Mouse (Mus musculus) ES-Bruce4 (cell line): ENCODE results near the gene Cnot1. TPM values are rescaled to one million over a fixed set of nuclear protein-coding genes. Genes with fewer than 3 reads are reported as not detected.

ENCODE experiments used
- H3K27ac ChIP-seq: 2 replicates; pipeline ENCODE4 v1.5.1; 2012; ENCODE audit warnings: low read length, inconsistent platforms; ENCODE audit not compliant: insufficient read depth
- H3K27me3 ChIP-seq: 2 replicates; pipeline ENCODE4 v1.6.1; 2012; ENCODE audit warnings: mild to moderate bottlenecking, low read length, inconsistent platforms; ENCODE audit not compliant: control insufficient read depth, poor library complexity, insufficient read depth, severe bottlenecking
- H3K36me3 ChIP-seq: 2 replicates; pipeline ENCODE4 v1.6.1; 2012; ENCODE audit warnings: inconsistent platforms, mild to moderate bottlenecking, low read length, moderate library complexity; ENCODE audit not compliant: control insufficient read depth, poor library complexity, insufficient read depth, severe bottlenecking
- H3K4me1 ChIP-seq: one replicate; pipeline ENCODE4 v1.8.1; 2011; ENCODE audit warnings: low read length; ENCODE audit not compliant: control insufficient read depth, insufficient read depth
- H3K4me3 ChIP-seq: 2 replicates; pipeline ENCODE4 v1.5.1; 2011; ENCODE audit warnings: low read depth, mild to moderate bottlenecking, low read length
- H3K9ac ChIP-seq: 2 replicates; pipeline ENCODE4 v1.6.1; 2012; ENCODE audit warnings: low read depth, mild to moderate bottlenecking, inconsistent platforms; ENCODE audit not compliant: poor library complexity, severe bottlenecking
- H3K9me3 ChIP-seq: replicated peaks from 2 replicates; pipeline ENCODE4 v1.6.1; 2012; ENCODE audit warnings: mild to moderate bottlenecking, low read length, inconsistent platforms; ENCODE audit not compliant: control insufficient read depth, poor library complexity, insufficient read depth, severe bottlenecking
- CTCF ChIP-seq: IDR thresholded peaks from one replicate; pipeline ENCODE4 v1.8.1; 2011; ENCODE audit warnings: low read depth, low read length
- EP300 ChIP-seq: IDR thresholded peaks from 2 replicates; pipeline ENCODE4 v1.6.1; 2011; ENCODE audit warnings: low read depth, low read length; ENCODE audit not compliant: insufficient read depth
- POLR2A ChIP-seq: IDR thresholded peaks from one replicate; pipeline ENCODE4 v1.8.1; 2011; ENCODE audit warnings: low read length; ENCODE audit not compliant: insufficient read depth
- polyA plus RNA-seq: library from polyadenylated mRNA; stranded (reverse); fragments of >200 nt; gene quantifications from 2 replicates; pipeline ENCODE4 v1.2.4, GENCODE M21; 2011; ENCODE audit warnings: low read depth; ENCODE audit not compliant: missing spikeins, insufficient read depth, insufficient read length

Gene Cnot1
- polyA plus RNA-seq, 1 experiment: 465 TPM

DNA sequence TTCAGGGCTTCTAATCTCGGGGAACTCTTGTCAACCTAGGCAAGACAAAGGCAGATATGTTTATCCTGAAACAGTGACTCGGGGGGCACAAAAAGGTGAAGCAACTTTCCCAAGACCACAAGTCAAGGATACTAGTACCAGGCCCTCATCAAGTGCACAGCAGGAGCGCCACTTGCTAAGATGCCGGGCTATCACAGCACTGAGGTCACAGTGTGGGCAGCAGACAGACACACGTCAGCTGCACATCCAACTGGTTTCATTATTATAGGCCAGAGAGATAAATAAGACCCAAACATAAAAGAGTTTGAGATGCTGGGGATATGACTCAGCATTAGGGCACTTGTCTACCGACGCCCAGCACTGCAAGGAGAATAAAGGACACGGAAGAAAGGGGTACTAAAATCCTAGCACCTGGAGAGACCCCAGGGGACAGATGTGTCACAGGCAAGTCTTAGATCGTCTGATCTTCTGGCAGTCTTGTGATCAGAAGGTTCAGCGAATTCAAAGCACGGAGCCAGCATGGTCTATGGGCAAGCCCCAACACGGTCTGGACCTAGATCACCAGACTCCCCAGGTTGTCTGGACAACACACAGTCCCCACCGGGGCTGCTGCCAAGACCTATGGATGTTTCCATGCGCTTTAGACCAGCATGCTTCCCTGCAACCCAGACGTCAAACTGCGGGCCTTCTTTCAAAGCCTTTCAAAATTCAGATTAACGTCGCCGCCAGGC is 41.6 kb upstream of the Cnot1 start:
- no peaks in the 10 kb centered on the region for H3K27me3 ChIP-seq
- peak overlapping the region; percentile 33 for H3K9ac ChIP-seq
- peak overlapping the region; percentile 25 for H3K4me3 ChIP-seq
- H3K27ac ChIP-seq: peak overlapping the region; percentile 1; the same call in 1 of the 2 replicates
- no peak for TF ChIP-seq POLR2A
- no peak for TF ChIP-seq EP300
- no peak for TF ChIP-seq CTCF
- no peaks in the 10 kb centered on the region for H3K9me3 ChIP-seq
- no peaks in the 10 kb centered on the region for H3K4me1 ChIP-seq
- peaks cover 15% of the 10 kb centered on the region; the same call in 1 of the 2 replicates for H3K36me3 ChIP-seq

DNA sequence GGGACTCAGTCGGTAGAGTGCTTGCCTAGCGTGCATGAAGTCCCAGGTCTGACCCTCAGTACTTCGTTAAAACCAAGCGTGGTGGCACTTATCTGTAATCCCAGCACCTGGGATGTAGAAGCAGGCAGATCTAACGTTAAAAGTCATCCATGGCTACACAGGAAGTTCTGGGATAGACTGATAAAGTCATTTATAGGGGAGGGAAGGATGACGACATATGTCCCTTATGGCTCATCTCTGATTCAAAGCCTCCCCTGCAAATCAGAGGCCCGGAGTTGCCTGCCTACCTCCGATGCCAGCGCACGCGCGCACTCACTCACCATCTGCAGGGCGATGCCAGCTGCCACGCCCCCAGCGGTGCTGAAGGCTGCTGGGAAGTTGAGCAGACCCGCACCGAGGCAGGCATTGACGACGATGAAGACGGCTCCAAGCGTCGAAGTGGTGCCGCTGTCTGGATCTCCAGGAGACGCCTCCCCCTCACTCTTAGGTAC is 40.8 kb upstream of the Cnot1 start:
- TF ChIP-seq POLR2A (no peak), CTCF (no peak), EP300 (no peak)
- peak overlapping the region; percentile 33 for H3K9ac ChIP-seq
- H3K27ac ChIP-seq: no peak overlapping the region
- peaks cover 22% of the 10 kb centered on the region for H3K36me3 ChIP-seq
- no peaks in the 10 kb centered on the region for H3K9me3 ChIP-seq
- no peaks in the 10 kb centered on the region for H3K4me1 ChIP-seq
- H3K27me3 ChIP-seq: no peaks in the 10 kb centered on the region
- H3K4me3 ChIP-seq: peak overlapping the region; percentile 25

DNA sequence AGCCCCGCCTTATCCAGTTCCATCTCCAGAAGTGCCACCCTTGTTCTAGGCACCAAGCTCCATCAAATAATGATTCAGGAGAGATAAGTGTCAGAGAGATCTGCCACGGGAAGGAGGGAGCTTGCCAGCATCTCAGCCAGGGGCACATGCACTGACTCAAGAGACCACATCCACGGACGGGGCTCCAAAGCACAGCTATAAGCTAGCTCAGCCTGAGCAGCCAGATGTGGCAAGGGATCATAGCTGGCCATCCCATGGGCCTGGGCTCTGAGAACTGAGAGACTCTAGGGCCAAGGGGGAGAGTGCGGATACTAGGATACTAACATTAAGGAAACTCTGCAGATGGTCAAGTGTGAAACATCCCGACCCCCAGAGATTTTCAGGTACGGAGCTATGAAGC is 37.8 kb upstream of the Cnot1 start:
- no peaks in the 10 kb centered on the region for H3K4me1 ChIP-seq
- no peaks in the 10 kb centered on the region for H3K9me3 ChIP-seq
- TF ChIP-seq CTCF: no peak
- no peak for TF ChIP-seq POLR2A
- no peak for TF ChIP-seq EP300
- H3K27ac ChIP-seq: no peak overlapping the region
- H3K4me3 ChIP-seq: no peak overlapping the region
- peaks cover 32% of the 10 kb centered on the region for H3K36me3 ChIP-seq
- no peak overlapping the region for H3K9ac ChIP-seq
- no peaks in the 10 kb centered on the region for H3K27me3 ChIP-seq

DNA sequence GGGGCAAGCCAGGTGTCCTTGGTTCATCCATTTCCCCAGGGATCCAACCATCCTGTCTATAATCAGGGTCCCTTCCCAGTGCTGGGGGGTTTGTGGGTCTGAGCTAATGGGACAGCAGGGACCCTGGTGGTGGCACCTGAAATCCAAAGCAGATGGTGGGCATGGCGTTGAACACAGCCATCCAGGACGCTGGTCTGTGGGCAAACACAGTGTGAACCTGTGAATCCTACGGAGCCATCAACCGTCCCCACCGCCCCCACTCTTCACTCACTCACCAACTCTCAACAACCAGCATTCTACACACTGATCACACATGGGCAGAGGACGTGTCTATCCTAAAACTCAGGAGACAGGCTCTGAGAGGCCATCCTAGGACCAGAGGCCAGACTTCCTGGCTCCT is 36.7 kb upstream of the Cnot1 start:
- no peak for TF ChIP-seq EP300
- TF ChIP-seq CTCF: no peak
- no peak for TF ChIP-seq POLR2A
- H3K27me3 ChIP-seq: no peaks in the 10 kb centered on the region
- no peak overlapping the region for H3K27ac ChIP-seq
- peaks cover 36% of the 10 kb centered on the region for H3K36me3 ChIP-seq
- H3K9ac ChIP-seq: no peak overlapping the region
- no peaks in the 10 kb centered on the region for H3K9me3 ChIP-seq
- no peaks in the 10 kb centered on the region for H3K4me1 ChIP-seq
- H3K4me3 ChIP-seq: no peak overlapping the region

DNA sequence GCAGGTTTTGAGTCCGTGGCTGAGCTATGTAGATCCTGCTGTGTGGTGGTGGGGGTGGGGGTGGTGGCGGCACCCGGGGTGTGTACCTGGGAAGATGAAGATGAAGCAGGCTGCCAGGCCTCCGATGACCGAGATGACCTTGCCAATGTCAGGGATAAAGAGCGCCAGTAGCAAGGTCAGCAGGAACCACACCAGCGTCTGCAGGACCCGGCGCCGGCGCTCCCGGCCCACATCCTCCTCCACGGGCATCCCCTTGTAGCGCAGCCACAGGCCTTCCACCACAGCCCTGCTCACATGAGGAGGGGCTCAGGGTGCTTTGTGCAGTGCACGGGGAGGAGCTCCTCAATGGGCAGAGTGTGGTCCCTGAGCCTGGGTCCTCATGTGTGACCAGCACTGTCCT is 34.2 kb upstream of the Cnot1 start:
- Histone ChIP-seq H3K36me3 (peaks cover 45% of the 10 kb centered on the region), H3K4me3 (no peak overlapping the region)

DNA sequence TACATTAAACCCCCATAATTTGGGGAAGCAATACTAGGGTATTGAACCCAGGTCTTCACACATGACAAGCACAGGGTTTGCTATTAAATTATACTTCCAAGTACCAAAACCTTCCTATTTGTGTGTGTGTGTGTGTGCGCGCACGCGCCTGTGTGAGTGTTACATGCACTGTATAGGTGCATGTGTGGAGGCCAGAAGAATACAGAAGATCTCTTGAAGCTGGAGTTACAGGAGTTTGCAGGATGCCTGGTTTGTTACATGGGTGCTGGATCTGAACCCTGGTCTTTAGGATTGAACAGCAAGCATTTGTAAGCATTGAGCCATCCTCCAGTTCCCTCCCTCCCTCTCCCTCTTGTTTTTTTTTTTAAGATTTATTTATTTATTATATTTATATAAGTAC is 32.0 kb upstream of the Cnot1 start:
- H3K36me3 ChIP-seq: peaks cover 36% of the 10 kb centered on the region
- H3K4me1 ChIP-seq: peaks cover 3% of the 10 kb centered on the region
- no peak overlapping the region for H3K9ac ChIP-seq
- H3K9me3 ChIP-seq: no peaks in the 10 kb centered on the region
- no peak for TF ChIP-seq POLR2A
- TF ChIP-seq CTCF: no peak
- TF ChIP-seq EP300: no peak
- no peak overlapping the region for H3K4me3 ChIP-seq
- no peak overlapping the region for H3K27ac ChIP-seq
- H3K27me3 ChIP-seq: no peaks in the 10 kb centered on the region

More for the DNA sequence above, 34.2 kb upstream of the Cnot1 start:
- no peaks in the 10 kb centered on the region for H3K27me3 ChIP-seq
- no peak overlapping the region for H3K27ac ChIP-seq
- H3K9ac ChIP-seq: no peak overlapping the region
- H3K9me3 ChIP-seq: no peaks in the 10 kb centered on the region
- TF ChIP-seq POLR2A (no peak), EP300 (no peak), CTCF (no peak)
- no peaks in the 10 kb centered on the region for H3K4me1 ChIP-seq
